Mouse (Mus musculus) liver, adult 2 months (tissue): Measurements from ENCODE around the gene Slc25a38. TPM values are rescaled to one million over a fixed set of nuclear protein-coding genes. Genes with fewer than 3 reads are reported as not detected.
A peak's percentile ranks its signal among the peaks of the same experiment; 100 is the strongest.

Experiments
- DNase-seq: peaks from one replicate; pipeline ENCODE4 v3.0.0-alpha.2; 2011; ENCODE audit warnings: low read depth, low spot score; ENCODE audit errors: extremely low read depth
- H3K27ac ChIP-seq: fragments of 200-500 bp; replicated peaks from 2 replicates; pipeline ENCODE4 v1.5.1; 2012; ENCODE audit warnings: low read depth, mild to moderate bottlenecking, control low read depth, inconsistent platforms, low read length; ENCODE audit not compliant: insufficient read depth
- H3K27me3 ChIP-seq: fragments of 200-500 bp; 2 replicates; pipeline ENCODE4 v1.6.1; 2012; ENCODE audit warnings: mild to moderate bottlenecking, moderate library complexity, low read length, inconsistent platforms; ENCODE audit not compliant: control insufficient read depth, insufficient read depth
- H3K36me3 ChIP-seq: fragments of 200-500 bp; 2 replicates; pipeline ENCODE4 v1.6.1; 2012; ENCODE audit warnings: low read length, inconsistent platforms; ENCODE audit not compliant: control insufficient read depth, insufficient read depth
- H3K4me1 ChIP-seq: fragments of 200-500 bp; 2 replicates; pipeline ENCODE4 v1.6.1; 2011; ENCODE audit warnings: low read length; ENCODE audit not compliant: control insufficient read depth, insufficient read depth
- H3K4me3 ChIP-seq: fragments of 200-500 bp; 2 replicates; pipeline ENCODE4 v1.5.1; 2011; ENCODE audit warnings: low read depth, mild to moderate bottlenecking, control low read depth, low read length, moderate library complexity; ENCODE audit not compliant: insufficient read depth
- H3K79me2 ChIP-seq: fragments of 200-500 bp; 2 replicates; pipeline ENCODE4 v1.6.1; 2012; ENCODE audit warnings: inconsistent platforms, mild to moderate bottlenecking, low read length, moderate library complexity; ENCODE audit not compliant: control insufficient read depth, insufficient read depth
- H3K9ac ChIP-seq: fragments of 200-500 bp; 2 replicates; pipeline ENCODE4 v1.6.1; 2012; ENCODE audit warnings: low read depth, mild to moderate bottlenecking, control low read depth, inconsistent platforms, low read length
- CTCF ChIP-seq: fragments of 200-500 bp; IDR thresholded peaks from 2 replicates; pipeline ENCODE4 v1.5.1; 2011; ENCODE audit warnings: low read depth, low read length, control low read depth
- POLR2A ChIP-seq: fragments of 200-500 bp; IDR thresholded peaks from 2 replicates; pipeline ENCODE4 v1.6.1; 2011; ENCODE audit warnings: low read length, control low read depth; ENCODE audit not compliant: insufficient read depth; ENCODE audit errors: extremely low read depth
- WGBS: fragments of 180-500 bp; shearing (Covaris S2); methylation state at CpG from one replicate; pipeline ENCODE4 v1.1.7; 2018; 5-methylcytosine and 5-hydroxymethylcytosine counted together
- polyA plus RNA-seq: library from polyadenylated mRNA; depleted of rRNA; stranded (reverse); fragments of >200 nt; gene quantifications from 2 replicates; pipeline ENCODE4 v1.2.3, GENCODE M21; 2012
- total RNA-seq: library from RNA; depleted of rRNA; stranded (reverse); fragments of >200 nt; gene quantifications from 2 replicates; pipeline ENCODE4 v1.2.3, GENCODE M21; 2014

Gene Slc25a38
- total and polyA plus RNA-seq, 2 experiments, result 18.7 to 44.2 TPM

GRCm38 (mm10) chr9:120111156-120111945 lies 1.2 kb downstream of the Slc25a38 start:
- TF ChIP-seq CTCF, result no peak
- TF ChIP-seq POLR2A, result no peak
- WGBS, result 72% methylated on average over 15 of the region's 15 CpGs

GRCm38 (mm10) chr9:120112472-120112871 lies 2.3 kb downstream of the Slc25a38 start:
- H3K9ac ChIP-seq, result no peak overlapping the region
- no peak overlapping the region for H3K4me3 ChIP-seq
- no peak overlapping the region for H3K27ac ChIP-seq

More at GRCm38 (mm10) chr9:120111156-120111945, 1.2 kb downstream of the Slc25a38 start:
- Histone ChIP-seq H3K79me2 (peaks cover 23% of the 10 kb centered on the region), H3K27ac (peak overlapping the region; percentile 95), H3K36me3 (no peaks in the 10 kb centered on the region), H3K27me3 (no peaks in the 10 kb centered on the region), H3K4me3 (peak overlapping the region; percentile 92), H3K9ac (no peak overlapping the region), H3K4me1 (peaks cover 2% of the 10 kb centered on the region; the same call in 1 of the 2 replicates)
- DNase-seq, result no peak

GRCm38 (mm10) chr9:120113456-120113855 lies 3.3 kb downstream of the Slc25a38 start:
- no peak for DNase-seq
- H3K36me3 ChIP-seq, result peaks cover 5% of the 10 kb centered on the region; the same call in 1 of the 2 replicates
- peaks cover 23% of the 10 kb centered on the region for H3K79me2 ChIP-seq
- no peak overlapping the region for H3K9ac ChIP-seq
- H3K4me1 ChIP-seq, result peaks cover 2% of the 10 kb centered on the region; the same call in 1 of the 2 replicates
- no peak overlapping the region for H3K4me3 ChIP-seq
- H3K27me3 ChIP-seq, result no peaks in the 10 kb centered on the region
- TF ChIP-seq CTCF (no peak), POLR2A (no peak)
- WGBS, result 94% methylated on average over 7 of the region's 7 CpGs
- H3K27ac ChIP-seq, result no peak overlapping the region

More at GRCm38 (mm10) chr9:120112472-120112871, 2.3 kb downstream of the Slc25a38 start:
- TF ChIP-seq CTCF (no peak), POLR2A (no peak)
- Histone ChIP-seq H3K27me3 (no peaks in the 10 kb centered on the region), H3K79me2 (peaks cover 23% of the 10 kb centered on the region), H3K36me3 (peaks cover 5% of the 10 kb centered on the region; the same call in 1 of the 2 replicates), H3K4me1 (peaks cover 2% of the 10 kb centered on the region; the same call in 1 of the 2 replicates)
- 74% methylated on average over 6 of the region's 6 CpGs for WGBS
- DNase-seq, result no peak

- H3K9ac ChIP-seq, result no peak overlapping the region
- H3K4me1 ChIP-seq, result peaks cover 2% of the 10 kb centered on the region; the same call in 1 of the 2 replicates
- DNase-seq, result no peak
- 93% methylated on average over 17 of the region's 17 CpGs for WGBS
- H3K27ac ChIP-seq, result no peak overlapping the region
- TF ChIP-seq CTCF, result no peak
- TF ChIP-seq POLR2A, result no peak
- H3K79me2 ChIP-seq, result peaks cover 23% of the 10 kb centered on the region
- no peak overlapping the region for H3K4me3 ChIP-seq
- no peaks in the 10 kb centered on the region for H3K27me3 ChIP-seq
- H3K36me3 ChIP-seq, result peaks cover 7% of the 10 kb centered on the region; the same call in 1 of the 2 replicates
These were observed 4.0 kb downstream of the Slc25a38 start for GRCm38 (mm10) chr9:120114051-120114788.

- Histone ChIP-seq H3K79me2 (peaks cover 23% of the 10 kb centered on the region), H3K4me3 (no peak overlapping the region), H3K27ac (no peak overlapping the region), H3K36me3 (peaks cover 10% of the 10 kb centered on the region; the same call in 1 of the 2 replicates), H3K9ac (no peak overlapping the region), H3K4me1 (peaks cover 2% of the 10 kb centered on the region; the same call in 1 of the 2 replicates), H3K27me3 (no peaks in the 10 kb centered on the region)
- WGBS, result 95% methylated on average over 2 of the region's 2 CpGs
- DNase-seq, result no peak
- TF ChIP-seq POLR2A (no peak), CTCF (no peak)
These were observed 4.6 kb downstream of the Slc25a38 start for GRCm38 (mm10) chr9:120114789-120115151.
